Mouse (Mus musculus): ENCODE data around the gene Nid2. TPM values are rescaled to one million over a fixed set of nuclear protein-coding genes. Genes with fewer than 3 reads are reported as not detected.
A peak's percentile ranks its signal among the peaks of the same experiment; 100 is the strongest.

Gene Nid2
- polyA plus RNA-seq, 1 experiment from 2014 or later = 32.2 TPM

GRCm38 (mm10) chr14:19759277-19760193 is 8.5 kb downstream of the Nid2 start:
- DNase-seq (ENCODE audit: low spot score, missing footprints) (no peak), ATAC-seq (ENCODE audit: low FRiP score) (no peak)
- Histone ChIP-seq H3K4me3 (ENCODE audit: low read depth, low read length) (no peak overlapping the region), H3K9me3 (ENCODE audit: control insufficient read depth, low read length) (no peaks in the 10 kb centered on the region), H3K4me2 (no peak overlapping the region), H3K36me3 (ENCODE audit: control insufficient read depth, insufficient read depth, low read length) (no peaks in the 10 kb centered on the region), H3K27me3 (ENCODE audit: control insufficient read depth, insufficient read depth, low read length) (no peaks in the 10 kb centered on the region), H3K27ac (ENCODE audit: low read depth, low read length) (no peak overlapping the region), H3K9ac (ENCODE audit: low read length) (no peak overlapping the region), H3K4me1 (ENCODE audit: control insufficient read depth, insufficient read depth, low read length) (peaks cover 9% of the 10 kb centered on the region)
- 91% methylated on average over 10 of the region's 10 CpGs for WGBS

GRCm38 (mm10) chr14:19760721-19761120 is 9.7 kb downstream of the Nid2 start:
- H3K27ac ChIP-seq (ENCODE audit: low read depth, low read length) = no peak overlapping the region
- H3K4me3 ChIP-seq (ENCODE audit: low read depth, low read length) = no peak overlapping the region
- ATAC-seq (ENCODE audit: low FRiP score) = peak; percentile 67; the same call in 1 of the 2 replicates

GRCm38 (mm10) chr14:19762014-19762413 is 10.9 kb downstream of the Nid2 start:
- H3K4me2 ChIP-seq = no peak overlapping the region
- ATAC-seq (ENCODE audit: low FRiP score) = no peak
- WGBS = 57% methylated on average over 4 of the region's 4 CpGs
- no peaks in the 10 kb centered on the region for H3K36me3 ChIP-seq (ENCODE audit: control insufficient read depth, insufficient read depth, low read length)
- DNase-seq (ENCODE audit: low spot score, missing footprints) = peak; percentile 69
- no peak overlapping the region for H3K27ac ChIP-seq (ENCODE audit: low read depth, low read length)
- H3K9ac ChIP-seq (ENCODE audit: low read length) = no peak overlapping the region
- H3K4me3 ChIP-seq (ENCODE audit: low read depth, low read length) = no peak overlapping the region
- peaks cover 12% of the 10 kb centered on the region for H3K4me1 ChIP-seq (ENCODE audit: control insufficient read depth, insufficient read depth, low read length)
- H3K27me3 ChIP-seq (ENCODE audit: control insufficient read depth, insufficient read depth, low read length) = no peaks in the 10 kb centered on the region
- no peaks in the 10 kb centered on the region for H3K9me3 ChIP-seq (ENCODE audit: control insufficient read depth, low read length)

More at GRCm38 (mm10) chr14:19760721-19761120, 9.7 kb downstream of the Nid2 start:
- peaks cover 9% of the 10 kb centered on the region for H3K4me1 ChIP-seq (ENCODE audit: control insufficient read depth, insufficient read depth, low read length)
- H3K9ac ChIP-seq (ENCODE audit: low read length) = no peak overlapping the region
- no peak for DNase-seq (ENCODE audit: low spot score, missing footprints)
- no peaks in the 10 kb centered on the region for H3K9me3 ChIP-seq (ENCODE audit: control insufficient read depth, low read length)
- no peaks in the 10 kb centered on the region for H3K36me3 ChIP-seq (ENCODE audit: control insufficient read depth, insufficient read depth, low read length)
- H3K4me2 ChIP-seq = no peak overlapping the region
- no peaks in the 10 kb centered on the region for H3K27me3 ChIP-seq (ENCODE audit: control insufficient read depth, insufficient read depth, low read length)
- 14% methylated on average over 7 of the region's 7 CpGs for WGBS

GRCm38 (mm10) chr14:19763527-19763926 is 12.5 kb downstream of the Nid2 start:
- no peak overlapping the region for H3K4me3 ChIP-seq (ENCODE audit: low read depth, low read length)
- H3K4me2 ChIP-seq = no peak overlapping the region
- H3K9ac ChIP-seq (ENCODE audit: low read length) = no peak overlapping the region
- ATAC-seq (ENCODE audit: low FRiP score) (no peak), DNase-seq (ENCODE audit: low spot score, missing footprints) (no peak)
- H3K9me3 ChIP-seq (ENCODE audit: control insufficient read depth, low read length) = no peaks in the 10 kb centered on the region
- H3K27me3 ChIP-seq (ENCODE audit: control insufficient read depth, insufficient read depth, low read length) = no peaks in the 10 kb centered on the region
- peaks cover 12% of the 10 kb centered on the region for H3K4me1 ChIP-seq (ENCODE audit: control insufficient read depth, insufficient read depth, low read length)
- H3K27ac ChIP-seq (ENCODE audit: low read depth, low read length) = no peak overlapping the region
- WGBS = 62% methylated on average over 8 of the region's 8 CpGs
- H3K36me3 ChIP-seq (ENCODE audit: control insufficient read depth, insufficient read depth, low read length) = no peaks in the 10 kb centered on the region

- no peak overlapping the region for H3K9ac ChIP-seq (ENCODE audit: low read length)
- no peak overlapping the region for H3K4me2 ChIP-seq
- ATAC-seq (ENCODE audit: low FRiP score) (no peak), DNase-seq (ENCODE audit: low spot score, missing footprints) (no peak)
- H3K4me1 ChIP-seq (ENCODE audit: control insufficient read depth, insufficient read depth, low read length) = peaks cover 12% of the 10 kb centered on the region
- H3K4me3 ChIP-seq (ENCODE audit: low read depth, low read length) = no peak overlapping the region
- H3K27me3 ChIP-seq (ENCODE audit: control insufficient read depth, insufficient read depth, low read length) = no peaks in the 10 kb centered on the region
- no peaks in the 10 kb centered on the region for H3K36me3 ChIP-seq (ENCODE audit: control insufficient read depth, insufficient read depth, low read length)
- no peaks in the 10 kb centered on the region for H3K9me3 ChIP-seq (ENCODE audit: control insufficient read depth, low read length)
- H3K27ac ChIP-seq (ENCODE audit: low read depth, low read length) = no peak overlapping the region
- 84% methylated on average over 8 of the region's 8 CpGs for WGBS
These were observed 13.3 kb downstream of the Nid2 start for GRCm38 (mm10) chr14:19764331-19764730.

GRCm38 (mm10) chr14:19765539-19766379 is 14.7 kb downstream of the Nid2 start:
- Histone ChIP-seq H3K4me2 (no peak overlapping the region), H3K4me3 (ENCODE audit: low read depth, low read length) (no peak overlapping the region), H3K4me1 (ENCODE audit: control insufficient read depth, insufficient read depth, low read length) (peaks cover 9% of the 10 kb centered on the region), H3K27me3 (ENCODE audit: control insufficient read depth, insufficient read depth, low read length) (no peaks in the 10 kb centered on the region), H3K27ac (ENCODE audit: low read depth, low read length) (0 out of 2 replicates have a peak overlapping the region, but pooled peaks have one; percentile 25), H3K36me3 (ENCODE audit: control insufficient read depth, insufficient read depth, low read length) (no peaks in the 10 kb centered on the region), H3K9me3 (ENCODE audit: control insufficient read depth, low read length) (no peaks in the 10 kb centered on the region), H3K9ac (ENCODE audit: low read length) (no peak overlapping the region)
- ATAC-seq (ENCODE audit: low FRiP score) (peak; percentile 51; the same call in 1 of the 2 replicates), DNase-seq (ENCODE audit: low spot score, missing footprints) (peak; percentile 80)
- 63% methylated on average over 9 of the region's 9 CpGs for WGBS

- DNase-seq (ENCODE audit: low spot score, missing footprints) (peak; percentile 75), ATAC-seq (ENCODE audit: low FRiP score) (peak; percentile 43; the same call in 1 of the 2 replicates)
- 67% methylated on average over 1 of the region's 1 CpGs for WGBS
- Histone ChIP-seq H3K36me3 (ENCODE audit: control insufficient read depth, insufficient read depth, low read length) (no peaks in the 10 kb centered on the region), H3K4me1 (ENCODE audit: control insufficient read depth, insufficient read depth, low read length) (peaks cover 5% of the 10 kb centered on the region), H3K4me2 (no peak overlapping the region), H3K4me3 (ENCODE audit: low read depth, low read length) (no peak overlapping the region), H3K9ac (ENCODE audit: low read length) (no peak overlapping the region), H3K27ac (ENCODE audit: low read depth, low read length) (no peak overlapping the region), H3K9me3 (ENCODE audit: control insufficient read depth, low read length) (no peaks in the 10 kb centered on the region), H3K27me3 (ENCODE audit: control insufficient read depth, insufficient read depth, low read length) (no peaks in the 10 kb centered on the region)
These were observed 15.2 kb downstream of the Nid2 start for GRCm38 (mm10) chr14:19766380-19766649.

- Histone ChIP-seq H3K9ac (ENCODE audit: low read length) (no peak overlapping the region), H3K9me3 (ENCODE audit: control insufficient read depth, low read length) (no peaks in the 10 kb centered on the region), H3K27me3 (ENCODE audit: control insufficient read depth, insufficient read depth, low read length) (no peaks in the 10 kb centered on the region), H3K4me3 (ENCODE audit: low read depth, low read length) (no peak overlapping the region), H3K4me2 (no peak overlapping the region), H3K4me1 (ENCODE audit: control insufficient read depth, insufficient read depth, low read length) (peaks cover 4% of the 10 kb centered on the region), H3K27ac (ENCODE audit: low read depth, low read length) (no peak overlapping the region), H3K36me3 (ENCODE audit: control insufficient read depth, insufficient read depth, low read length) (no peaks in the 10 kb centered on the region)
- DNase-seq (ENCODE audit: low spot score, missing footprints) (peak; percentile 65), ATAC-seq (ENCODE audit: low FRiP score) (no peak)
- 92% methylated on average over 6 of the region's 6 CpGs for WGBS
These were observed 17.6 kb downstream of the Nid2 start for GRCm38 (mm10) chr14:19768648-19769047.

All from midbrain, embryonic 11.5 days (tissue).